Mouse (Mus musculus): ENCODE measurements at regions not wholly inside any gene's neighbourhood (a gene's known extent, or its start where the extent isn't known, plus 50 kb on each side); places are given as distances from the start of the nearest gene placed in this dataset.

DNA sequence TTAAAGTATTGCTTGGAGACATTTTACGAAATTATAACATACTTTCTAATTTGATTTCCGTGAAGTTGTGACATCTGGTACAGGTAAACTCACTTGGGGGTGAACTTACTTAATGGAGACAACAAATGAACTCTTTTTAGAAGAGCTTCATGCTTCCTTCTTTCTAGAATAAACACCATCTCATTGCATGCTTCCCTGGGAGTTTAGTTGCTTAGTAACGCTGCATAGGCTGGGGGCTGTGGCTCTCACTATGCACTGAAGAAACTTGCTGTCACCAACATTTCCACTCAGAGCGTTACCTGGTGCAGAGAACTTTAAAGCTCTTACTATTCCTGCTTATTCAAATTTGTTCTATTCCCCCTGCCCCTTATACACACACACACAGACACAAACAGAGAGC is 203.5 kb upstream of the Xrcc4 start:
- CTCF ChIA-PET = no interaction called here

DNA sequence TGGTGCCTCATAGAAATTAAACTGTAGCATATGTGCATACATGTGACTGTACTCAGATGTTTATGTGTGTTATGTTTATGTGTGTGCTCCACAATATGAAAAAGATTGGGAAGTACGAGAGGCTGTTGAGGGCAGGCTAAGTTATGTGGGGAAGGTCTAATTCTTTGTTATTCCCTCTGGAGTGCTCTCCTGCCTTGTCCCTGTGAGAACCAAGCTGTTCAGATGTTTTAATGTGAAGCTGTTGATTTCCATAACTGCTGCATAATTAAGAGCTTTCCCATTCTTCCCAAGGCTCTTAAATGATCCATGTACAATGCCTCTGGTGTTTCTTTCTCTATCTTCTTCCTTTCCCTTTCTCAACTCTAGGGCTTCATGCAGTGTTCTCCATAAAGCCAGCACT is 202.7 kb upstream of the Xrcc4 start:
- CTCF ChIA-PET = no interaction called here

DNA sequence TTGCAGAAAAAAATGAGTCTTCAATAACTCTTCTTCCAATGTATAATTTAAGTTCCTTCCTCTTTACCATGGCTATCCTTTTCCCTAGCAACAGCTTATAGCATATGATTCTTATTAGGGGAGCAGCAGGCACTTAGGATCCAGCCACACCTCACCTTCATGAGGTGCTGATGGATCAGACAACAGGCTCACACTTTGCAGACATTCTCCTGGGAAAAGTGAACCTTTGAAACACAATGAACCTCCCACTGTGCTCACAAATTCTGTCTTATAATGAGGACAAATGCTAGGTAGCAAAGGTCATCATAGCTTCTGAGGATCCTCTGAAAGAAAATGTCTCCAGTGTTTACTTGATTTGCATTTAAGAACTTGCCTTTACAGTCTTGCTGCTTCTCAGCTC is 191.6 kb upstream of the Xrcc4 start:
- CTCF ChIA-PET = no interaction called here

DNA sequence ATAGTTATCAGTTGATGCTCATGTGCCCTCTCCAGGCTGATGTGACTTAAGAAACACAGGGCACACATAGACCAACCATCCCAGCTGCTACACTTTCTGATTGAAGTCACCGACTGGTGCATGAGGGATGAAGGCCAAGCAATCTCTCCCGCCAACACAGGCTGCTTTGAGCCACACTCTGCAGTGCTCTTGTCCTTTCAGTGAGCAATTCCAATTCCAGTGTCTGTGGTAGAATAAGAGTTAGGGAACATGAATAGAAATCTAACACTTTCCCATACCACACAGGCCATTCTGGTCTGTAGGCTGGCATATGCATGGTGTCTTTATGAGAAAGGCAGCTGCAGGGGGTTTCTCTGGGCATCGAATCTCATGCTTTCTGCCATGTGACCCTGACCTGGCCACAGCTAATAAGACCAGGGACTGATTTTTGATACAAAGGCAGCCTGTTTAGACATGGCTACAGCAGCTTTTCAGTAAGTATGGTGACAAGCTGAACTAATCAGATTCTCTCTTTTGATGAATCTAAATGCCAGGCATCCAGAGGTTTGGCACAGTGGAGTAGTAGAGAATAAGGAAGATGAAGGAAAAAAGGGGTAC is 190.5 kb upstream of the Xrcc4 start:
- CTCF ChIA-PET = no interaction called here

DNA sequence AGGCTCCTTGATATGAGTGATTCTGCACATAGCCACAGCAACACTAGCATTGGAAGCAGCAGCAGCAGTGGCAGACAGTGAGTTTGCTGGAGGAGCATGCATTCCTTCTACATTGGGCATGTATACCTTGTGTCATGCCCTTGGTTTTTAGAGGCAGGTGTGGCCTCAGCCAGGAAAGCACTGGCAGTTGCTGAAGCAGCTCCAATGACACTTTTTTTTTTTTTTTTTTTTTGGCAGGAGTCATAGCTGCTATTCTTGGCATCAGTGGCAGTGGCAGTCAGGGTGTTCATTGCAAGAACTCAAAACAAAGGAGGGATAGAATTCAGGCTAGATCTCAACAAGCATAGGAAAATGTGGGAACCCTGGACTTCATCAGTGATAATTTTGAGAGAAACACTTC is 189.9 kb upstream of the Xrcc4 start:
- CTCF ChIA-PET = no interaction called here

DNA sequence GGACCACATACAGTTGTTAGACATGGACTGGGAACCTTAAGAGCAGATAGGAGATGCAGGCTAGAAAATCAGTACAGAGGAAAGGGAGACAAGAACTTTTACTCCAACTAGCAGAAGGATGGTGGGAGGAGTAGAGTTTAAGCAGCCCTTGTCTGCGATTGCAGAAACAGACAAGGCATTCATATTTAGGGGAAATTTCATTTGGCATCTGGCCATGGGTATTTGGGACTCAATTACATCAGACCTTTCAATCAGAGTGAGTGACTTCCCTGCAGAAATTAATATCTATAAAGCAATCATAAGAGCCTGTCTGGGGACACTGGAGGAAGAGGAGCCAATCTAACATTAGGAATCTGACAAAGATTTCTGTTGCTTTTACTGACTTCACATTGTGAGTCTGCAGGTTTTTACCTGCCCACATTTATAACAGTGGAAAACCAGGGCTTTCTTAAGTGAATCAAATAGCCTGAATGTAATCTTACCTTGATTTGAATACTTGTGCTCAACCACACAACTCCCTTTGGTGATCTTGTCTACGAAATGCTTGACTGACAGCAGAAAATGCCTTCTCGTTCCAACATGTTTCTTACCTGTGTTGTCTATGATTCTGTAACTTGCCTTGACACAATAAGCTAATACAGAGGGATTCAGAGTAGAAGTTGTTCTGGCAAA is 169.8 kb upstream of the Xrcc4 start:
- CTCF ChIA-PET = no interaction called here

DNA sequence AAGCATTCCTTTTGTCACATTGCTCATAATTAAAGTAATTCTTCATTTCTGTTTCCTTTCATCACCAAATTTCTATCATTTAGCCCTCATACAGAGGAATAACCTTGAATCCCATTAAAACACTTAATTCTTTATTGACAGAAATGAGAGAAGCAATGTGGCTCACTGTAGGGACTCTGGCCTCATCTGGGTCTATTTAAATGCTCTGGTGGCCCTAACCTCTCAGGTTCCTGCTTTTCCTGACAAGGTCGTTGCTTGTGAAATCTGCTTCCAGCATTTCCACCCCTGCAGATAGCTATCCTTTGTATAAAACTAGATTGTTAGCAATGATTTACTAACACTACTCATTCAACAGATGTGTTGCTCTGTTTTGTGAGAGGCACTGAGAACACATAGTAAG is 163.6 kb upstream of the Xrcc4 start:
- CTCF ChIA-PET = no interaction called here

DNA sequence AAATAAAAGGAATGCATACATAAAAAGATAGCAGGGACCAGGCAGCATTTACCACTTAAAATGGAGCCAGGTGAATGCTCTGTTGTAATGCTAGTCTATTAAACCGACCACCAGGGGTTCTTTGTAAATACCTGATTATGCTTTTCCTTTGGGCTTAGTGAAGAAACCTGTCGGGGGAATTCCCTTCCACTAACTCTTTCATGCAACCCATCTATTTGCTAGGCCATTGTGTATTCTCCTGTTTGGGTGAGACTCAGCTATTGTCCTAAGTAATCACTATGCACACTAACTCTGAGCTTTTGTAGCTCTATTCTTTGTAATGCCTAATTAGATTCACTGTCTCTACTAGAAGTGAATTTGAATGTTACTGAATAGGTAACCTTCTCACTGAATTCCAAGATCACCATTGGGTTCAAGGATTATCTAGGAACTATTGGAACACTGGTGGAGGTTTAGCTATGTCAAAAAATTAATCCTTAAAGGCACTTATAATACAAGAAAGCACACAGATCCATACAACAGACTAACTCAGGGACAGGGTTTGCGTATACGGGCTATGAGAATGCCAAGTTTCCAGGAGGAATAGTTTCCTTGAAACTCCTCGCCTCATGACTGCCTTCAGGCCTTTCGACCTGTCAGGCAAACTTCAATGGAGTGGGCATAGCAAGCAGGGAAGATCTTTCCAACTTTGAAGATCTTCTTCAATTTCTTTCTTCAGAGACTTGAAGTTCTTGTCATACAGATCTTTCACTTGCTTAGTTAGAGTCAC is 156.8 kb upstream of the Xrcc4 start:
- CTCF ChIA-PET = no interaction called here

DNA sequence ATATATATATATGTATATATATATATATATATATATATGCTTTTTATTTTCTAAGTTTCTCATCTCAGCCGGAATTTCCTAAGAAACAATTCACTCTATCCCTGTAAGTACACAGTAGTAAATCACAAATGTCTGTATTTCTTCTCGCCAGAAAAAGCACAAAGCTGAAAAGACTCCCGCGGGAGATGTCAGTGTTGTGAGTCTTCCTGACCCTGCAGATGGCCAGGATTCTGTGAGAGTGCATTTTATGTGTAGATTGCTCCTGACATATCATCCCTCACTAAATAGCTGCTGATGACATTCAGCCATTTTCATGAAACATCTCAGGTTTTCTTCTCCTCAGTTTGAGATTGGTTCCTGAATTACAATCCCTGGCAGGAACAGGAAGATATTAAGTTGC is 148.9 kb upstream of the Xrcc4 start:
- CTCF ChIA-PET = no interaction called here

DNA sequence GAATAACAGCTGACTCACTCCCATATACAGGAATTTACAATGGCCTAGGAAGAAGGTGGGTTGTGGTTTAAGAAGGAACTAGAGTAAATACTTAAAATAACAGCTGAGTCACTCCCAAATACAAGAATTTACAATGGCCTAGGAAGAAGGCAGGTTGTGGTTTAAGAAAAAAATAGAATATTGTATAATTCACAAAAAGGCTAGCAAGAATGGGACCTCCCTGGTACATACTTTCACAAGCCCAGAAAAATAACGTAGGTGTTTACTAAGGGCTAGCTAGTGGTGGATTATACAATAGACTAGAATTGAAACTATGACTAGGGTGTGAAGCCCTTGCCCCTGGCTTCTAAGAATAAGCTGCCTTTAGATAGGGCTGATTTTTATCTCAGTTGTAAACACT is 144.6 kb upstream of the Xrcc4 start:
- CTCF ChIA-PET = no interaction called here

DNA sequence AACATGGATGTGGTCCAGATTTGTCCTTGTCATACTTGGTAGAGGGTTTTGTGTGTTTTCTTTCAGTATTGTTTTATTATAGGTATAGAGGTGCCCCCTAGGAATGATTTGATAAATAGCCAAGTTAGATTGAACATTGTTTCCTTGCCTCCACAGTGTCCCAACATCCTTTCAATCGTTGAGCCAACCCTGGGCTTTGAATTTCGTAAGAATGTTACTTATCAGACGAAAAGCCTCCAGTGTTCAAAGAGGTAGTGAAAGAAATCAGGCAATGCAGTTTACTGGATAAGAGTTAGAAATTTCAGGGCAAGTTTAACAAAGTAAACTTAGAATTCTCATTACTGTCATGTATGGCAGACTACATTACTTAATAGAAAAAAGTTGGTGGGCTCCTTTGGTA is 144.2 kb upstream of the Xrcc4 start:
- CTCF ChIA-PET = no interaction called here

DNA sequence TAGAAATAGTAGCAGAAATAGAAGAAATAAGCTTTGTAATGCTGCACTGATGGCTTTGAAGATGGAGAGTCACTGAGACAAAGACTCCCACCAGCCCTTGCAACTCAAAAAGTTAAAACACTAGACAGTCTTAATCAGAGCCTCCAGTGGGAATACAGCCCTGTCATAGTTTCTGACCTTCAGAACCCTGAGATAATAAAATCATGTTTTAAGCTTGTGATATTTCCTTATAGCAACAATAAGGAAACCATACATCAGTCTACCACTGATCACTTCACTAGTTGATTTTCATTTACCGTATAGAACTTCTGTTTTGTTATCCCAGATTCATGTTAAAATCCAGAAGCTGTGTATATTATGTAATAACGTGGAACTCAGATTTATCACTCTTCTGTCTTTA is 139.7 kb upstream of the Xrcc4 start:
- CTCF ChIA-PET = interaction anchor here (0.7 kb wide), 1 partner anchor 435 kb away, joined by 3 read pairs; no protein-coding TSS in a partner anchor

DNA sequence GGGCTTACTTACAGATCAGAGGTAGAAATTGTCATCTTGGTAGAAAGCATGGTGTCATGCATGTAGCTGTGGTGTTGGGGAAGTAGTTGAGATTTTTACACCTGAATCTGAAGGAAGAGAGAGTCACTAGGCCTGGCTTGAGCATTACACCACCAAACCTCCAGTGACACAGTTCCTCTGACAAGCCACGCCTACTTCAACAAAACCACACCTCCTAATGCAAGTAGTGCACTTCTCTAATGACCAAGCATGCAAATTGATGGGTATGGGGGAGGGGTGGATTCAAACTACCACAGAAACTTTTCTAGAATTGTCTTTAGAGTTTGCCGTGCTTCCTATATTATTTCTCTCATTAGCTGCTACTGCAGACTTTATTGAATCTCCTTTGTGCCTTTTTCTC is 136.8 kb upstream of the Xrcc4 start:
- CTCF ChIA-PET = no interaction called here

DNA sequence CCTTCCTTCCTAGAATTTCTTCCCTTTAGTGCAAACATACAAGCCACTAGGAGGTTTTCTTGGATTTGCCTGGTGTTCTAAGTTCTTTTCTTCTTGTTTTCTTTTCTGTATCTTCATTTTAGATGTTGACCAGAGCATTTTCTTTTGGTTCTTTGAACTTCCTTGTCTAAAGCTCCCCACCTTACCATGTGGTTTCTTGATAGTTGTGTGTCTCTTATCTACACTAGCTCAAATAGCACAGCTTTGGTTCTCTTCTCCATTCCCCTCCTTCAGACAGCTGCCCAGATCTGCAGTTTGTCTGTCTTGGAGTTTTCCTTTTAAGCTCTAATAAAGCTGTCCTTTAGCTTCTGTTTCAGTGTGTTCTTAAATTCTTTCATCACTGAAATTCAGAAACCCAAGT is 123.0 kb upstream of the Xrcc4 start:
- CTCF ChIA-PET = no interaction called here

DNA sequence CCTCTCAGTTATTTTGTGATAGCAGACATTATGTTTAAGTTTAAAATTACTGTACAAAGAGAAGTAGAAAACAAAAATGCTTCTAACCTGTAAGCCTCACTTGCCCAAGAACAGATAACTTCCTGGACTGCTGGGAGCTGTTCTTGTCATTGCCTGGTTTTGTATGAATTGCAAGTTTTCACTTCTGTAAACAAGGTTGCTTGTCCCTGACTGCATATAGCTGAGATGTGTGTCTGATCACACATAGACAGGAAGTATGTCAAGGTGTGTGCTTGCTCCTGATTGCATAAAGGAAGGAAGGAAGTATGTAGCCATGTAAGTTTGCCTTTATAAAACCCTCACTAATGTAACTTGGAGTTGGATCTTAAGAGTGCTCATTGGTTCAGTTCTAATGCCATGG is 118.5 kb upstream of the Xrcc4 start:
- CTCF ChIA-PET = no interaction called here
